Mouse (Mus musculus) erythroblast, embryonic 14.5 days (primary cell): ENCODE measurements around the gene Nelfe. TPM values are rescaled to one million over a fixed set of nuclear protein-coding genes. Genes with fewer than 3 reads are reported as not detected.
A peak's percentile ranks its signal among the peaks of the same experiment; 100 is the strongest.
"Not testable (repeated sequence)": the region's sequence is repeated elsewhere in the genome, so short reads cannot be mapped to it uniquely, and the experiment has no call there.

Experiments used
- H3K27me3 ChIP-seq: 2 replicates; pipeline ENCODE4 v1.6.1; 2012; ENCODE audit warnings: inconsistent platforms; ENCODE audit not compliant: control insufficient read depth
- H3K36me3 ChIP-seq: 2 replicates; pipeline ENCODE4 v1.6.1; 2012; ENCODE audit warnings: mild to moderate bottlenecking, inconsistent platforms; ENCODE audit not compliant: control insufficient read depth
- H3K4me1 ChIP-seq: 2 replicates; pipeline ENCODE4 v1.6.1; 2012; ENCODE audit warnings: inconsistent platforms; ENCODE audit not compliant: control insufficient read depth
- H3K4me3 ChIP-seq: replicated peaks from 2 replicates; pipeline ENCODE3; 2012; ENCODE audit warnings: moderate library complexity, mild to moderate bottlenecking, inconsistent platforms
- H3K9me3 ChIP-seq: 2 replicates; pipeline ENCODE4 v1.6.1; 2012; ENCODE audit warnings: low read length, inconsistent platforms, mixed read lengths; ENCODE audit not compliant: control insufficient read depth
- GATA1 ChIP-seq: IDR thresholded peaks from 2 replicates; pipeline ENCODE4 v1.6.1; 2012; ENCODE audit warnings: low read length, inconsistent platforms, mixed read lengths
- TAL1 ChIP-seq: IDR thresholded peaks from 3 replicates; pipeline ENCODE4 v1.6.1; 2012; ENCODE audit warnings: low read length, inconsistent platforms, mixed read lengths
- polyA plus RNA-seq: library from polyadenylated mRNA; stranded (reverse); fragments of >175 nt; gene quantifications from 2 replicates; pipeline ENCODE4 v1.2.3, GENCODE M21; 2012

Nelfe gene
- polyA plus RNA-seq, 1 experiment = 30.9 TPM

GRCm38 (mm10) chr17:34896366-34896765 lies 46.2 kb downstream of the Nelfe start:
- TF ChIP-seq GATA1 = no peak
- TF ChIP-seq TAL1 = no peak

GRCm38 (mm10) chr17:34897373-34898159 lies 47.4 kb downstream of the Nelfe start:
- Histone ChIP-seq H3K4me3 (peak overlapping the region; percentile 73), H3K4me1 (peaks cover 68% of the 10 kb centered on the region), H3K9me3 (no peaks in the 10 kb centered on the region), H3K36me3 (peaks cover 4% of the 10 kb centered on the region), H3K27me3 (peaks cover 2% of the 10 kb centered on the region; the same call in 1 of the 2 replicates)
- TF ChIP-seq TAL1 (no peak), GATA1 (no peak)

More at GRCm38 (mm10) chr17:34896366-34896765, 46.2 kb downstream of the Nelfe start:
- H3K9me3 ChIP-seq = no peaks in the 10 kb centered on the region
- H3K4me3 ChIP-seq = no peak overlapping the region
- peaks cover 72% of the 10 kb centered on the region for H3K4me1 ChIP-seq
- peaks cover 2% of the 10 kb centered on the region; the same call in 1 of the 2 replicates for H3K27me3 ChIP-seq
- peaks cover 3% of the 10 kb centered on the region for H3K36me3 ChIP-seq

DNA sequence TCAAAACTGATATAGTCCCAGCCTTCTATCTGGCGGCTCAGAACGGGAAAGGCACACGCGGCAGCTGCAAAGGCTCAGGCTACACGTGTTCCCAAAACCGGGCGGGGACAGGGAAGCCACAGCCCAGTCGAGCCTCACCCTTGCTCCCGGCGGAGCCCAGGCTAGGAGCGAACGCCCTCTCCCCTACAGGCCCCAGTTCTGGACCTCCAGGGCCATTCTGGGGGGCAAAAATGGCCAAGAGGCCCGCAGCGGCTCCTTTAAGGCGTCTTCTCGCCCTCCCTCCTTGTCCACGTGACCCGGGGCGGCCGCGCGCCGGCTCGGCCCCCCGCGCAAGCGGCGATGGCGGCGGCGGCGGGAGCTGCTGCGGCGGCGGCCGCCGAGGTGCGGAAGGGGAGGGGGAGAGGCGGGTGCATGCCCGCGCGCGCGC lies 48.0 kb downstream of the Nelfe start, which contains the start of the genes C2 and Ehmt2:
TSS of gene C2 (minus strand) at position 106 of the 427 bp plus-strand sequence.
TSS of gene Ehmt2 (plus strand) at position 310 of the 427 bp plus-strand sequence.
- peaks cover 10% of the 10 kb centered on the region for H3K36me3 ChIP-seq
- peaks cover 63% of the 10 kb centered on the region for H3K4me1 ChIP-seq
- peaks cover 2% of the 10 kb centered on the region; the same call in 1 of the 2 replicates for H3K27me3 ChIP-seq
- no peaks in the 10 kb centered on the region for H3K9me3 ChIP-seq
- TF ChIP-seq GATA1 = no peak
- no peak for TF ChIP-seq TAL1
- H3K4me3 ChIP-seq = peak within 1 kb of the TSS; percentile 73

- TF ChIP-seq TAL1 (no peak), GATA1 (no peak)
- Histone ChIP-seq H3K4me1 (peaks cover 58% of the 10 kb centered on the region), H3K36me3 (peaks cover 16% of the 10 kb centered on the region), H3K27me3 (peaks cover 2% of the 10 kb centered on the region; the same call in 1 of the 2 replicates), H3K9me3 (no peaks in the 10 kb centered on the region), H3K4me3 (peak overlapping the region; percentile 73)
Measured at GRCm38 (mm10) chr17:34898706-34899052, 48.5 kb downstream of the Nelfe start.

DNA sequence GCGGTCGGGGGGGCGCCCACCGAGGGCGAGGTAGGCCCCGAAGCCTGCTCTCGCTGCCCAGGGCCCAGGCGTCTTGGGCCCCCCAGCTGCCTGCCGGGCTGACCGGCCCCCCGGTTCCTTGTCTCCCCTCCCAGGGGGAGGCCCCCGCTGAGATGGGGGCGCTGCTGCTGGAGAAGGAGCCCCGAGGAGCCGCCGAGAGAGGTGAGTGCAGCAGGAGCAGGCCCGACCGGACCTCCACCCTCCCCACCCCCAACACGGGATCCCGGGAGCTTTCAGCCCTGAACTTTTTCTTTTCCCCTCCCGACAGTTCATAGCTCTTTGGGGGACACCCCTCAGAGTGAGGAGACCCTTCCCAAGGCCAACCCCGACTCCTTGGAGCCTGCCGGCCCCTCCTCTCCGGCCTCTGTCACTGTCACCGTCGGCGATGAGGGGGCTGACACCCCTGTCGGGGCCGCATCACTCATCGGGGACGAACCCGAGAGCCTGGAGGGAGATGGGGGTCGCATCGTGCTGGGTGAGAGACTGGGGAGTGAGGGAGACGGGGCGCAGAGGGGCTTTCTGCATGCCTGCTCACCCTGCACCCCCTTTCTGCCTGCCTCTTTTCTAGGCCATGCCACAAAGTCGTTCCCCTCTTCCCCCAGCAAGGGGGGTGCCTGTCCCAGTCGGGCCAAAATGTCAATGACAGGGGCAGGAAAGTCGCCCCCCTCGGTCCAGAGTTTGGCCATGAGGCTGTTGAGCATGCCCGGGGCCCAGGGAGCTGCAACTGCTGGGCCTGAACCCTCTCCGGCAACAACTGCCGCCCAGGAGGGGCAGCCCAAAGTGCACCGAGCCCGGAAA lies 49.1 kb downstream of the Nelfe start:
- Histone ChIP-seq H3K27me3 (peaks cover 2% of the 10 kb centered on the region; the same call in 1 of the 2 replicates), H3K4me1 (peaks cover 52% of the 10 kb centered on the region), H3K9me3 (no peaks in the 10 kb centered on the region), H3K4me3 (peak overlapping the region; percentile 73), H3K36me3 (peaks cover 18% of the 10 kb centered on the region)
- no peak for TF ChIP-seq TAL1
- TF ChIP-seq GATA1 = no peak

GRCm38 (mm10) chr17:34899890-34900243 lies 49.7 kb downstream of the Nelfe start:
- H3K4me1 ChIP-seq = peaks cover 46% of the 10 kb centered on the region
- peak overlapping the region; percentile 73 for H3K4me3 ChIP-seq
- no peaks in the 10 kb centered on the region for H3K9me3 ChIP-seq
- TF ChIP-seq GATA1 (no peak), TAL1 (no peak)
- H3K27me3 ChIP-seq = peaks cover 2% of the 10 kb centered on the region; the same call in 1 of the 2 replicates
- H3K36me3 ChIP-seq = peaks cover 21% of the 10 kb centered on the region

- not testable (repeated sequence) for H3K4me3 ChIP-seq, H3K9me3 ChIP-seq, H3K27me3 ChIP-seq
- peaks cover 37% of the 10 kb centered on the region for H3K4me1 ChIP-seq
- peaks cover 29% of the 10 kb centered on the region for H3K36me3 ChIP-seq
Measured at GRCm38 (mm10) chr17:34900826-34901225, 50.6 kb downstream of the Nelfe start.

DNA sequence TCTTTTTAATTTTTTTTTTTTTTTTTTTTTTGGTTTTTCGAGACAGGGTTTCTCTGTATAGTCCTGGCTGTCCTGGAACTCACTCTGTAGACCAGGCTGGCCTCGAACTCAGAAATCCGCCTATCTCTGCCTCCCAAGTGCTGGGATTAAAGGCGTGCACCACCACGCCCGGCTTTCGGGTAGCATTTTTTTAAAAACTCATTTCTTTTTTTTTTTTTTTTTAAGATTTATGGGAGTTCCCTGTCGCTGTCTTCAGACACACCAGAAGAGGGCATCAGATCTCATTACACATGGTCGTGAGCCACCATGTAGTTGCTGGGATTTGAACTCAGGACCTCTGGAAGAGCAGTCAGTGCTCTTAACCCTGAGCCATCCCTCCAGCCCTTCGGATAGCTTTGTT lies 51.8 kb downstream of the Nelfe start:
- H3K36me3 ChIP-seq = peaks cover 38% of the 10 kb centered on the region
- H3K27me3 ChIP-seq, H3K9me3 ChIP-seq, H3K4me3 ChIP-seq: not testable (repeated sequence)
- peaks cover 27% of the 10 kb centered on the region for H3K4me1 ChIP-seq

GRCm38 (mm10) chr17:34902895-34903294 lies 52.7 kb downstream of the Nelfe start:
- Histone ChIP-seq H3K36me3 (peaks cover 48% of the 10 kb centered on the region), H3K4me1 (peaks cover 18% of the 10 kb centered on the region), H3K9me3 (no peaks in the 10 kb centered on the region), H3K27me3 (no peaks in the 10 kb centered on the region), H3K4me3 (no peak overlapping the region)
- TF ChIP-seq TAL1 = no peak
- no peak for TF ChIP-seq GATA1

Other genes with a start within 250 kb of the Nelfe start
- 16.2 and 16.8 TPM in 2 replicates for gene Rnf5, start 246.7 kb upstream of the Nelfe start, polyA plus RNA-seq
- 16.1 and 18.7 TPM in 2 replicates for gene Agpat1, start 246.1 kb upstream of the Nelfe start, polyA plus RNA-seq
- gene Egfl8, start 234.4 kb upstream of the Nelfe start, polyA plus RNA-seq = 0.03 and 0.05 TPM in 2 replicates
- gene Ppt2, start 221.9 kb upstream of the Nelfe start, polyA plus RNA-seq = 1.4 and 1.7 TPM in 2 replicates
- gene Prrt1, start 220.9 kb upstream of the Nelfe start, polyA plus RNA-seq = not detected in 2 replicates
- 0.48 and 0.56 TPM in 2 replicates for gene Fkbpl, start 205.6 kb upstream of the Nelfe start, polyA plus RNA-seq
- 7.7 and 7.8 TPM in 2 replicates for gene Atf6b, start 203.2 kb upstream of the Nelfe start, polyA plus RNA-seq
- gene Tnxb, start 179.9 kb upstream of the Nelfe start, polyA plus RNA-seq = under 0.01 TPM in 1 of 2 replicates, not detected in the other
- 0.05 TPM in 1 of 2 replicates, not detected in the other for gene C4b, start 106.5 kb upstream of the Nelfe start, polyA plus RNA-seq
- not detected in 2 replicates for gene Cyp21a1, start 45.8 kb upstream of the Nelfe start, polyA plus RNA-seq
- 6.3 and 6.7 TPM in 2 replicates for gene Stk19, start 13.4 kb upstream of the Nelfe start, polyA plus RNA-seq
- gene Dxo, start 13.4 kb upstream of the Nelfe start, polyA plus RNA-seq = 15.3 and 22.0 TPM in 2 replicates
- 6.7 and 8.9 TPM in 2 replicates for gene Skiv2l, start 181 bp upstream of the Nelfe start, polyA plus RNA-seq
- gene Cfb, start 12.1 kb downstream of the Nelfe start, polyA plus RNA-seq = 0.11 TPM in 1 of 2 replicates, not detected in the other
- 0.24 and 0.25 TPM in 2 replicates for gene Zbtb12, start 29.1 kb downstream of the Nelfe start, polyA plus RNA-seq
- not detected in 2 replicates for gene Gm20547, start 31.7 kb downstream of the Nelfe start, polyA plus RNA-seq
- 0.13 and 0.17 TPM in 2 replicates for gene C2, start 47.9 kb downstream of the Nelfe start, polyA plus RNA-seq
- 6.2 and 6.4 TPM in 2 replicates for gene Ehmt2, start 48.1 kb downstream of the Nelfe start, polyA plus RNA-seq
- not detected in 2 replicates for gene Slc44a4, start 64.1 kb downstream of the Nelfe start, polyA plus RNA-seq
- gene Neu1, start 80.9 kb downstream of the Nelfe start, polyA plus RNA-seq = 0.31 and 0.38 TPM in 2 replicates
- 408 and 454 TPM in 2 replicates for gene Hspa1b, start 108.8 kb downstream of the Nelfe start, polyA plus RNA-seq
- gene Gm20481, start 119.5 kb downstream of the Nelfe start, polyA plus RNA-seq = not detected in 2 replicates
- gene Hspa1a, start 121.8 kb downstream of the Nelfe start, polyA plus RNA-seq = 195 and 214 TPM in 2 replicates
- 0.04 TPM in 1 of 2 replicates, not detected in the other for gene Hspa1l, start 122.3 kb downstream of the Nelfe start, polyA plus RNA-seq
- gene Lsm2, start 131.5 kb downstream of the Nelfe start, polyA plus RNA-seq = 15.9 and 21.4 TPM in 2 replicates
- gene Vars, start 150.6 kb downstream of the Nelfe start, polyA plus RNA-seq = 41.7 and 44.9 TPM in 2 replicates
- 0.01 TPM in 2 replicates for gene Vwa7, start 166.2 kb downstream of the Nelfe start, polyA plus RNA-seq
- gene Sapcd1, start 177.6 kb downstream of the Nelfe start, polyA plus RNA-seq = 0.87 and 0.97 TPM in 2 replicates
- 0.90 and 1.3 TPM in 2 replicates for gene Msh5, start 196.4 kb downstream of the Nelfe start, polyA plus RNA-seq
- 5.1 and 6.0 TPM in 2 replicates for gene Clic1, start 199.6 kb downstream of the Nelfe start, polyA plus RNA-seq
- 0.78 and 0.92 TPM in 2 replicates for gene Ddah2, start 208.6 kb downstream of the Nelfe start, polyA plus RNA-seq
- not detected in 2 replicates for gene Ly6g6c, start 215.0 kb downstream of the Nelfe start, polyA plus RNA-seq
- 0.05 TPM in 1 of 2 replicates, not detected in the other for gene Mpig6b, start 215.8 kb downstream of the Nelfe start, polyA plus RNA-seq
- gene Ly6g6e, start 226.5 kb downstream of the Nelfe start, polyA plus RNA-seq = not detected in 2 replicates
- not detected in 2 replicates for gene Ly6g6d, start 227.7 kb downstream of the Nelfe start, polyA plus RNA-seq
- gene Ly6g6f, start 235.2 kb downstream of the Nelfe start, polyA plus RNA-seq = 0.07 and 0.08 TPM in 2 replicates
- 10.1 and 10.3 TPM in 2 replicates for gene Abhd16a, start 238.9 kb downstream of the Nelfe start, polyA plus RNA-seq